Mouse (Mus musculus) heart, adult 18-20 months (tissue): ENCODE results near the gene Gstm5. TPM values are rescaled to one million over a fixed set of nuclear protein-coding genes. Genes with fewer than 3 reads are reported as not detected.
"Not testable (repeated sequence)": the region's sequence is repeated elsewhere in the genome, so short reads cannot be mapped to it uniquely, and the experiment has no call there.

Experiments used
- DNase-seq, 2 experiments: peaks; one replicate each; pipeline ENCODE4 v3.0.0; 2021 to 2022; ENCODE audit warnings: mixed read lengths in 1 of 2
- long read RNA-seq, 2 experiments: library from polyadenylated mRNA; stranded (forward); transcript quantifications; one replicate each; pipeline ENCODE4 v2.0.0; 2021
- total RNA-seq, 2 experiments: library from RNA; stranded (reverse); gene quantifications; 2 replicates each; pipeline ENCODE4 v1.2.3; 2021

Gstm5 gene
- 10 to 100 TPM; 51.3 to 56.7 TPM for total RNA-seq
- long read RNA-seq, experiment 1, transcript Gstm5-201 (8 exons, 945 nt), result major isoform, 43 of 47 reads
- long read RNA-seq, experiment 1, partial matches to known transcripts, result 1 of 47 reads
- long read RNA-seq, experiment 1, other reads (novel, unspliced or antisense), result 3 of 47 reads
- long read RNA-seq, experiment 2, transcript Gstm5-201 (8 exons, 945 nt), result major isoform, 36 of 42 reads
- long read RNA-seq, experiment 2, partial matches to known transcripts, result 1 of 42 reads
- long read RNA-seq, experiment 2, other reads (novel, unspliced or antisense), result 4 of 42 reads

DNA sequence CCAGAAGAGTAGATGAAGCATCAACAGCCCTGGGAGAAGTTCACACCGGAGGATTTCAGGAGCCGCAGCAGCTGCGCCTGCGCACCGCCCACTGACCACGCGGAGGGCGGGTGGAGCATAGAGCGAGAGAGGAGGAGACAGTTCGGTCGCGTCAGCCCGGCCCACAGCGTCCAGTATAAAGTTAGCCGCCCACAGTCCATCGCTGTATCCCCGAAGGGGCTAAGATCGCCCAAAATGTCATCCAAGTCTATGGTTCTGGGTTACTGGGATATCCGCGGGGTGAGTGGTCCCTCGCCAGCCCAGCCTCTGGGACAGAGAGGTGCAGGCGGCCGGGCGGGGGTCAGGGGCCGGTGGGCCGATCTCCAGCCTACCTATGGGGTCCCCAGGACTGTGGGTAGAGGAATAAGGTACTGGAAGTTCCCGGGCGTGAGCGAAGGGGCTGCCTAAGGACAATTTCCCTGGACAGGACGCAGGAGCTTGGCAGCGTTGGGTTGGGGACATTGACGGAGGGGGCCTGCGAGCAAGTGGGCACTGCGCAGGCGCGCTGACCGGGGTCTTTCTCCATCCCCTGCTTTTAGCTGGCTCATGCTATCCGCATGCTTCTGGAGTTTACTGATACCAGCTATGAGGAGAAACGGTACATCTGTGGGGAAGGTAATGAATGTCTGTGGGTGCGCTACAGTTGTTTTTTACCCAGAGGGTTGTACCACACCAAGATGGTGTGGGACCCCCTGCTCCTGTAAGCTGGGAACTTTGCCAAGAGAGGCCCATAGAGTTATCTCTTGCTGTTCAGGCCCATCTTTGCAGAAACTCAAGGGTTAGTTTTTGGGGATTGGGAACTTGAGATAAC is at the start of gene Gstm5:
Gstm5 (plus strand) TSS at position 102 of the 850 bp plus-strand sequence.
- DNase-seq, result peak; percentile 87 to 89

- DNase-seq, result no peak
Observed at GRCm38 (mm10) chr3:107846175-107846574, 49.4 kb upstream of the Gstm5 start.

DNA sequence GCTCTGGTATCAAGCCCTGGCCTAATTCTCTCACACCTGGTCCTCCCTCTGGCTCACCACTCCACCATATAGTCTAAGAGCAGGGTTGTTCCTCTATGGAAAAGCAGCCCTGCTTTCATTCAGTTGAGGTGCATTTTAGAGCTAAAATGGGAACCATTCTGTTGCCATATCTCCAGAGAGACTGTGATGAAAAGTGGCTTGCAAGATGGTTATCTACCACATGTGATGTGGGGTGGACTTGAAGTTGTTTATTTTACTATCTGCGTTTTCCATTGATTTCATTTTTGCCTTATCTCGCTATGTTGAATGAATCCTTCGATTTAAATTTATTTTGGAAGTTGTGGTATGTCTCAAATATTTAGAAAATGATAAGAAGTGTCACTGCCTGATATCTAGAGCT is 48.8 kb upstream of the Gstm5 start:
- DNase-seq, result no peak

GRCm38 (mm10) chr3:107848126-107848525 is 47.5 kb upstream of the Gstm5 start:
- no peak for DNase-seq

DNA sequence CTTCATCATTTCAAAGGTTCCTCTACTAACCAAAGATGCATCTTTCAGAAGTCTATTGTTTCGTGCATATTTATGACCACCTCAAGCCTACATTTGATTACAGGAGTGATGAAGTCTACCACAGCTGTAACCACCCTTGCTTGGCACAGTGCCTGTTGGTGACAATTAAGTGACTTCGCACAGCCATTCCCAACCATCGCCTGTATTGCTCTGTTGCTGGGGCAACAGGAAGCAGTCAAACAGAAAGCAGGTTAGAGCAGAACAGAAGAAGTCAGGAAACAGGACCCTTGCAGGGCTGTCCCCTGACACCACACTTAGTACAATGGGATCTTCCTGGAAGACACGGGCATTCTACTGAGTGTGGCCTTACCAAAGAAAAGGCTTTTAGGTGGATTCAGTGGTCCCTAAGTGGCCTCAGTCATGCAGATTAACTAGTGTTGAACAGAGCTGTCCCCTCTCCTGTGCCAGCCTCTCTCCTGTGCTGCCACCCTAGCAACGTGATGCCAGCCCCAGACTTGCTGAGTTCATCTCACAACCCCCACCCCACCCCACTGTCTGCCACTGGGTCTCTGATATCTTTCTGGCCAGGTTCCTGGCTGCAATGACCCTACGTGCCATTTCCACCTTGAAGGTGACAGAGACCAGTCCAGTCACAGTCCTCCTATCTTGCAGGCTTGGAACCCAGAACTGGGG is 46.5 kb upstream of the Gstm5 start:
- DNase-seq, result peak in 1 of 2 experiments; percentile 53

DNA sequence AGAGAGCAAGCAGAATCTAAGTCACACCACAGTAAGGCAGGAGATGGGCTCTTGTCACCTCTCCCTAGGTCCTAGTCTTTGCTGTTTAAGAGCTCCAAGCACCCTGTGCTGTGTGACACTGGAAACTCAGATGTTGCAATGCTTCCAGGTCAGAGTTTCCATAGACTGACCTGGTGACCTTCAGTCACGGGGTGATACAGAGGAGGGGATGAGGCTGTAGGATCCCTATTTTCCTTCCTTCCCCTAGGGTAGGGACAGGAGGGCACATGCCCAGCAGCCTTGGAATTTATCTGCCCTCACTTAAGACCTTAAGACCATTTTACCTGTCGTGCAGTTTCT is 46.0 kb upstream of the Gstm5 start:
- no peak for DNase-seq

DNA sequence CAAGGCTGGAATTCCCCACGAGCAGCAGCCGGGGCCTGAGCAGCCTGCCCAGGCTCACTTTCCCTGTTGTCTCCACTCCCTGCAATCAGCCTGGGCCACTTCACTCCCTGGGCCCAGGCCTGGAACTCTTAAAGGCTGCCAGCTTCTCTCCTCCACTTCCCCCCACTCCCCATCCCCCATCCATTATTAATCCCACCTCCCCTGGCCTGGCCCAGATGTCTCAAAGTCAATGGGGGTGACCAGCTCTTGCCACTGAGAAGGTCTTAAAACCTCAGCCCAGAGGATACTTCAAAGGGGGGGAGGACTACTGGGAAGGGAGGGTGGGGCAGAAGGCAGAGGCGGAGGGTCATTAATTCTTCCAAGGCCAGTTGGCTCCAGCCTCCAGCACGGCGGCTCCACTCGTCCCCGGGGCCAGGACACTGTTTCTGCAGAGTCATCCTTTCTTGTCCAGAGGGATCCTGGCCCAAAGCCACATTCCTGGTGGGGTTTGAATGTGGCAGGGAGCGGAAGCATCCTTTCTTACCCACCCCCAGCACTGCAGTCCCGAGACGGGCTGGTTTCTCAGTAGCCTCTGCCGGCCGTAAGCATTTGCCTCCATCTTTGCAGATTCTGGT is 45.1 kb upstream of the Gstm5 start:
- DNase-seq, result peak; percentile 79 to 85

GRCm38 (mm10) chr3:107852786-107853185 is 42.8 kb upstream of the Gstm5 start:
- no peak for DNase-seq

GRCm38 (mm10) chr3:107853232-107854181 is 42.1 kb upstream of the Gstm5 start:
- DNase-seq, result no peak

- DNase-seq, result no peak
Observed at GRCm38 (mm10) chr3:107855368-107855767, 40.3 kb upstream of the Gstm5 start.

DNA sequence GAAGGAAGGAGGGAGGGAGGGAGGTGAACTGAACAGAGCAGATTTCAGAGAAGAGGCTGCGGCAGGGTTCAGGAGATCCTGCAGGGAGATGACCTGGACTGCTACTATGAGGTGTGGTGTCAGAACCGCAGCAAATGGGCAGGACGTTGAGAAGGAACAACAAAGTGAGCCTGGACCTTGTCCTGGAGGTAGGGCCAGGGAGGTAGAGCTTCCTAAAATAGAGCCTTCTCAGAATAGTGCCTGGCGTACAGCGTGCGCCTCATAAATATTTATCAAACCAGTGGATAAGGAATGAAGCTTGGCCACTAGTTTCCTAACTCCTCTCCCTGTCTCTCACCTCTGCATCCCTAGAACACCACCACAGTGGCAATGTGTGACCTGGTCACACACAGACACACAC is 38.0 kb upstream of the Gstm5 start:
- DNase-seq, result peak in 1 of 2 experiments; percentile 66

- DNase-seq, result not testable (repeated sequence)
Observed at GRCm38 (mm10) chr3:107861483-107861882, 34.1 kb upstream of the Gstm5 start.

- no peak for DNase-seq
Observed at GRCm38 (mm10) chr3:107862471-107862870, 33.1 kb upstream of the Gstm5 start.

DNA sequence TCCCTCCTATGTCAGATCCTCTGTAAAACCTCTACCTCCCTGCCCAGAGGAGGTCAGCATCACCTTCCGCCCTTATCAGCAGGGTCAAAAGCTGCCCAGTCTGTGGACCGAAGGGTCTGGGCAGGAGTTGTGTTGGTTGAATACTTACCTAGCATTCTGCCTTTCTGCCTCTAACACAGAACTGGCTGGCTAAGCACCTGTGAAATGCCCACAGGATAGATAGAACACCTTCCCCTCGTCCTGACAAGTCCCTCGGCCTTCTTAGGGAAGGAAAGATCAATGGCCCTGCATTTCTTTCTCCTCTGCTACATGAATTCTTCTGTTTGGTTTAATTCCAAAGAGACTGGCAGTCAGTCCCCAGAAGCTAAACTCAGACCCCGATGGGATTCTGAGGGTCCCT is 32.1 kb upstream of the Gstm5 start:
- DNase-seq, result no peak

DNA sequence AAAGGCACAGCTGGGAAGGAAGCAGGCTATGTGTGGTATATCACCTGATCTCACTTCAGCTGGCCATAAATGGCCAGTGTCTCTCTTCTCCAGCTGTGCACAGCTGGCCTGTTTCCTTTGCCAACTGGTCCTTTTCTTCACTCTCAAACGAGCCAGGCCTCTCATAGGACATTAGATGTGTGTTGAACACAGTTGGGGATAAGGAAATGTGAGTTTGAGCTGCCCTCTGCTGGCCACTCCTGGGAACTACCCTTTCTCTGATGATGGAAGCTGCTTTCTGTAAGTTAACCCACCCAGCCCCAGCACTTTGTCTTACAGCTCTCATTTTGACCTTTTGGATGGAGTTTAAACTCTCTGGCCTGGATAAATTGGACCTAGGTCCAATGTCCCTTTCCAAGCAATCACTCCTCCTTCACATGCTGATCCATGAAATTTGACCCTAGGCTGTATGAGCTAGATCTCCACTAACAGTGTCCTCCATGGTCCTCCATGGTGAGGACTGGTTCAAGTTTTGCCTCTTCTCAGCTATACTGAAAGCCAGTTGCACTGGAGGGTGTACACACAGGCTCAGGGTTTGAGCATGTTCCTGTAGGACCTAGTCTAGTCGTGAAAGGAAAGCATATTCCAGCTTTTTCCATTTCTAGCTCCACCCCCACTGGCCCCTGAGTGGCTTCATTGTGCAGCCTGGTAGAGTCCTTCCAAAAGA is 31.6 kb upstream of the Gstm5 start:
- DNase-seq, result peak; percentile 92 to 96

DNA sequence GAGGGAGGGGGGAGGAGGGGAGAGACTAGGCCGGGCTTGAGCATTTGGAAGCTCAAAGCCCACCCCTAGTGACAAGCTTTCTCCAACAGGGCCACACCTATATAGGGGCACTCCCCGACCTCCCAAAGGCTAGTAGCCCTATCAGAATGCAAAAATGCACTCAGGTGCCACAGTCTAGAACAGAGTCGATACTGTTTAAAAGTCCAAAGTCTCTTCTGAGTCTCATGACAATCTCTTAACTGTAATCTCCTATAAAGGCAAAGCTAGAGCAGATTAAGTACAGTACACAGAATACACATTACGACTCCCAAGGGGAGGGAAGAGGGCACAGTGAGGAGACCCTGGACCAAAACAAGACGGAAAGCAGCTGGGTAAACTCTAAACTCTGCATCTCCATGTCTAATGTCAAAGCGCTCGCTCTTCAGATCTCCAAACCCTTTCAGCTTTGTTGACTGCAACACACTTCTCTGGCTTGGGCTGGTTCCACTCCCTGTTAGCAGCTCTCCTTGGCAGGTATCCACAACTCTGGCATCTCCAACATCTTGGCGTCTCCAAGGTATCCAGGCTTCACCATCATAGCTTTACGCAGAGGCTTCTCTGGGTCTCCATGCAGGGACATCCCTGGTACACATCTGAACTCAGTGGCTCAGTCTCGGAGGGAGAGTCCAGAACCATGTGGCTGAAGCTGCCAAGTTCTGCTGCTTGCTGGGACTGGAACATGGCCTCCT is 30.1 kb upstream of the Gstm5 start:
- no peak for DNase-seq

DNA sequence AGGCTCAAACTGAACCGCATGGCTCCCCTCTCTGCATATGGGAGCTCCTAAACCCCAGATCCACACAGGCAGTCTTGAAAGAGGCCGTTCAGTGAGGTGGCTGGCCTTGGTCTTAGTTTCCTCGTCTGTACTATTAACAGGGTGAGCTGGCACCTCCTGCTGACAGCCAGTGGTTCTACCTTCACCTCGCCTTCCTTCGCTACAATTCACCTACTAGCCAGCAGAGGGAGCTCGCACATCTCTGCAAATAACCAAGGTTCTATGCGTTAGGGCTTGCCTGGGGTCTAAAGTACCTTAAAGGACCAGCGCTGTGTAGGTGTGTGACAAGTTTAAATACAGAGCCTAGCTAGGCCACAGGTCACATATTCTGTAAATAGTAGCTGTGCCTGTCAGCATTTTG is 28.5 kb upstream of the Gstm5 start:
- peak; percentile 85 to 92 for DNase-seq

DNA sequence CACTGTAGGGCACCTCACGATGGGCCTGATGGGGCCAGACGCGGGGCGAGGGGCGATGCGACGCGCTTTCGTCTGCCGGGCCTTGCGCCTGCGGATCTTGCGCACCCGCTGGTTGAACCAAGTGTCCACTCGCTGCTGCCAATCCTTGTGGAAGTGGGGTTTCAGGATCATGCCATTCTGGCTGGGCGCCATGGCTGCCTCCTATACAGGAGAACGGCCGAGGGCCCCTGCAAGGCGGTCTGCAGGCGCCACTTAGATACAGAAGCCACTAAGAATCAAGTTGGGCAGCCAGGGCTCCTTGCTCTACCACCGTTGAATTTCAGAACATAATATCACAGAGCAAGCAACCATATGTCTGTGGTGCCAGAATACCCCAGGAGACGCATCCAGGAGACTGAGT is 27.2 kb upstream of the Gstm5 start:
- DNase-seq, result no peak

DNA sequence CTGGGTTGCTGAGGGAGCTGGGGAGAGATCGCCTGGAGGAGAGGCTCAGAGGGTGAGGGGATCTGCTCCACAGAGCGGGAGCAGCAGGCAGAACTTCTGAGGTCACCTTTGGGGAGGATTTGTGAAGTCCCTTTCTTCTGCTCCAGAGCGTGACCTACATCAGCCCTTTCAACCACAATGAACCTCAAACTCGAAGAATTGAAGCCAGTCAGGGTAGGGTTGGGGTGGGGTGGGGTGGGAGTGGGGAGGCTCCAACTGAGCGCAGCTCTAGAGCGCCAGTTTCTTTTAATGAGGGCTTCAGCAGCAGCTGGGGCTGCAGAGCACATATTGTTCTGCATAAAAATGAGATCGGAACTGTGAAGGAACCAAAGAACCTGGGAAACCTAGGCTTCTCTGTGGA is 26.5 kb upstream of the Gstm5 start:
- DNase-seq, result no peak

- peak in 1 of 2 experiments; percentile 46 for DNase-seq
Observed at GRCm38 (mm10) chr3:107869925-107870324, 25.7 kb upstream of the Gstm5 start.
